Mouse (Mus musculus) layer of hippocampus, postnatal 10 days (tissue): ENCODE data around the gene Cd163. TPM values are rescaled to one million over a fixed set of nuclear protein-coding genes. Genes with fewer than 3 reads are reported as not detected.

ENCODE experiments used
- DNase-seq, 2 experiments: peaks; one replicate each; pipeline ENCODE4 v3.0.0; 2021; ENCODE audit warnings: low spot score in 2 of 2
- total RNA-seq, 2 experiments: library from RNA; stranded (reverse); gene quantifications; 2 replicates each; pipeline ENCODE4 v1.2.3; 2021

The Cd163 gene
- total RNA-seq, 2 experiments from 2014 or later = 3.7 to 4.0 TPM

DNA sequence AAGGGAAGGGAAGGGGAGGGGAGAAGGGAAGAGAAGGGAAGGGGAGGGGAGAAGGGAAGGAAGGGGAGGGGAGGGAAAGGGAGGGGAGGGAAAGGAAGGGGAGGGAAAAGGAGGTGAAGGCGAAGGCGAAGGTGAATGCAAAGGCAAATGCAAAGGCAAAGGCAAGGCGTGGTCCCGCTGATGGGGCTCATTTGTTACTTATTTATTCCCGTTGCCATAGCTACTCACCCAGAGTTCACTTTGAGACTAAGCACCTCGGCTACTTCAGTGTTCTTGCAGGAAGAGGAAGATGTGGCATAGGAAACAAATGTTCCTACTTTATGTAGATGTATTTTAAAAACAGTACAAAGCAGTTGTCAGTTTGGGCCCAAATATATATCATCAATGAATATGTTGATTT, 56.1 kb downstream of the Cd163 start:
- no peak for DNase-seq

DNA sequence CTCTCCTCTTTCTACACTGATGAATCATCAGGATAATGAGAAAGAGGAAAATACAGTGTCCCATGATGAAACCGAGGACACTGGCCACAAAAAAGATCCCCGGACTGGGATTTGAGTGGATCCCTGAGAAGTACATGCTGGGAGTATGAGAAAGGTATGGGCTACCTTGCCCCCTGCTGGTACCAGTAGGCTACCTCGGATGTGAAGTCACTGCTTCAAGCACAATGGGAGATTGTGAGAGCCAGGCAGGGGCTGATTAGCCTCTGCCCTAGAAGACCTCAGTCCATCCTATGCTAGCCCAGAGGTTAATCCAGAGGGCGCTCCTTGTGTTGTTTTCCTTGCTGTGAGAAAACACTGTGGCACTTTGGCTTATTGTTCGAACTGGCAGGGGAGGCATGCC, 59.9 kb downstream of the Cd163 start:
- DNase-seq = no peak

DNA sequence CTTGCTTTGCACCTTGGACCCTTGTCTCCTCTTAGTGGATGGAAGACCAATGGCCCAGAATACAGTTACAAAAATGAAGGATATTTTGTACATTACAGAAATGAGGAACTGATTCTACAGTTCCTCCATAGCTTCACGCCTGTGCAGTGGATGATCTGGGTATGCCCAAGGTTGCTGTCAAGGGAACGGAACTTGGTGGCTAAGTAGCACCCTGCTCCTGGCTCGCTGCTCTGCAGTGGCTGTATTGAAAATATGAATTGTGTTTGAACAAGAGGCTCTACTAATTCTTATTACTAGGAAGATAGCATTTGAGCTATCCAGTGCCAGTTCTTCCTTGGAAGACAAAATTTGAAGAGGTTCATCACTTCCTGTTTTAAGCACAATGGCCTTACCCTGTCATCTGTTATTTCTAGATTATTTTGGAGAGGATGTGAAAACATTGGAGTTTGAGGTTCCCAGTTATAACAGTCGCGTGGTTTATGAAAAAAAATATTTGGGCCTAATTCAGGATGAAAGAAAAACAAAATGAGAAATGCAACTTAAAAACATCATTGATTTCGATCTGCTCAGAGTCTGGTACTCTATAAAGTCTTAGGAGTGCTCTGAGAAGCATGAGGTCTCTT, 69.2 kb downstream of the Cd163 start:
- DNase-seq = no peak

DNA sequence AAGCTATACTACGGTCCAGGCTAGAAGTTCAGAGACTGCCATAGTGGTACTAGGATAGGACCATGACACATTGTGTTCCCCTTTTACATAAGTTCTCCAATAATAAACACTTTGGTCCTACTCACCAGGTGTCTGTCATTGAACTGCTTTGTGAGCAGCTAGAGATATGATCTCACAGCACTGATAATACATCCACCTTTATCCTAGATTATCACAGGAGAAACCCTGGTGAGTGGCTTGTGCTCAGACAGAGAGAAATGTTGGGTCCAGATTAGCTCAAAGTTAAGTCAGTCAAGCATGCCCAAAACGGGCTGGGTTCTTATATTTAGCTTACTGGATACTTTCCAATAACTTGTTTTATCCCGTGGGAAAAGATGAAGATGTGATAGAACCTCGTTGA, 70.2 kb downstream of the Cd163 start:
- no peak for DNase-seq

DNA sequence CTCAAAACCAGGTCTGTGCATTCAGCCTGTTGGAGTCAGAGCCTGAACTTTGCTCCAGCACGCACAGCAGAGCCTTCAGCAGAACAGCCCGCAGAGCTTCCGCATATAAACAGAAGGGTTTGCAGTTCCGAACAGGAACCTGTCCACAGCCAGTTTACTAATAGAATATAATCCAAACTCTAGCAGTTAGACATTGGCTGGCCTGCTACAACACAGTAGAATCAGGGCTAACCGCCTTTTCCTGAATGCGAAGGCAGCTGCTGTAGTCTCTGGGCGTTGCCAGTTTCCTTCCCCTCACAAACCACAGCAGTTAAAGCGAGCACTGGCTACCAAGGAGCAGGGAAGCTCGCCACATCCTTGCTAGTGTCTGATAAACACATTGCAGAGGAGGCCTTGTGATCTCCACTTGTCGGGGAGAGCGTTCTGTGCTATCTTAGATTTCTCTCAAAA, 71.0 kb downstream of the Cd163 start:
- DNase-seq = no peak

DNA sequence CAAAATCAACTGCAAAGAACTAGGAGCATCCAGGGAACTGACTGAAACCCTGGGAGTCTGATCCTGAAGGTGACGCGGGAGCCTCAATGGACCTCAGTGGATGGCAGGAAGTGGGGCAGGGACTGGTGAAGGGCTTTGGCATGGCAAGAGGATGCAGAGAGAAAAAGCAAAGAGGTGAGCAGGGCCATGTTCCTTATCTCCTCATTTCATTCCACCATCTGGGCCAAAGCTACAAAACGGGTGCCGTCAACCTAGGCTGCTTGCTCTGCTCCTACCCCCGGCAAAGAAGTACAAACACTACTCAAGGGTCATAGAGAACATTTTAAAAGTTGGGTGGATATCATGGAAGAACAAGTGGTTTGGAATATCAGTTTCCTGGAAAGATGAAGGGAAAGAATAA, 71.9 kb downstream of the Cd163 start:
- DNase-seq = no peak

DNA sequence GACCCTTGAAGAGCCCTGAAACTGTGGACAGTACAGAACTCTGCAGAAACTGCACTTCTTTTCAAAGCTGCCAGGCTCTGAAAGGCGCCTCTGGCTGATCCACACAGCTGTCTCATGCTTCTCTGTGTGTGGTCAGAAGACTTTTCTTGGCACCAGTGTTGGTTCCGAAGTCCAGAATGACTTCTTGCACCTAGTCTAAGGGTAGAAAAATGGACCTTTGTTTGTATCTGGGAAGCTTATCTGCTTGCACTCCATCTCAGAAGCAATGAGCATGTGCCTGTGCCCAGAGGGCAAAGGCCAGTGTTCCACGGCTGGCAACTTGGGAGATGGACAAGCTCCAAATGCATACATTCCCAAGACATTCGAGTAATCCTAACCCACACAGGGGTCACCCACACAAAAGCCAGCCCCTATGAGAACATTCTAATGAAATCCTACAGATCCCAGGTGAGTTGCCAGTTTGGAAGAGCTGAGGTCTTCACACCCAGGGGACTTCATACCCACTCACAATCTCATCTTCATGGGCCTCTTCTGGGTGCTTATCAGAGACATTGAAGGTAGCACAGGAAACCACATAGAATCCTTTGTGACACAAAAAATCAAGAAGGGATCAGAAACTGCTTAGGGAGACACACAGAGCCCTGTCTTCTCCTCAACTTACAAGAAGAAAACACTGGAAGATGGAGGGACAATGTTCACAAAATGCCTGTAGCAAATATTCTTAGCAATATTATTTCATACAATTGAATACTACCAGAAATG, 73.2 kb downstream of the Cd163 start:
- DNase-seq = no peak

DNA sequence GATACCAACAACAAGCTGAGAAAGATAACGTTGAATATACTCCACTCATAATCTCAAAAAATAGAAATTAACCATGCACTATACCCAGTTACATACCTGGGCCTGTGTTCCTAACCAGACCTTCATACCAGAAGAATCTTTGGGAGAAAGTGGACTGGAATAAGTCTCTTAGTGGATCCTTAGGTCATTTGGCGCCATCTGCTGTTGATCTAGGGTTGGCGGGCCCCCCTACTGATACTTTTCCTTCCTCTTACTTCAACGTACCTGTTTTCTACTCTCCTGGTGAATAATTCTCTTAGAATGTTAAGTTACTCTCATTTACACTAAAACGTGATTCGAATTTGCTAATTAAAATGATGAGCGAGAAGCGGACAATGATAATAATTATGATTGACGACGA, 74.9 kb downstream of the Cd163 start:
- peak; percentile 60 to 74 for DNase-seq

Other genes with a start within 250 kb of the Cd163 start
- not detected for gene Vmn2r27, start 72.8 kb upstream of the Cd163 start, total RNA-seq
- gene Pex5, start 110.4 kb downstream of the Cd163 start, total RNA-seq = 10 to 100 TPM; 70.2 to 81.5 TPM
- 100 to 1,000 TPM; 272 to 280 TPM for gene Clstn3, start 160.1 kb downstream of the Cd163 start, total RNA-seq
- gene C1rl, start 188.5 kb downstream of the Cd163 start, total RNA-seq = under 1 TPM; 0.25 to 0.34 TPM
- under 1 TPM; 0.30 to 0.47 TPM for gene C1ra, start 207.7 kb downstream of the Cd163 start, total RNA-seq
- 1 to 10 TPM; 1.2 to 1.3 TPM for gene C1s1, start 237.7 kb downstream of the Cd163 start, total RNA-seq